Mouse (Mus musculus): Measurements from ENCODE around the gene Cyld. TPM values are rescaled to one million over a fixed set of nuclear protein-coding genes. Genes with fewer than 3 reads are reported as not detected.

The Cyld gene
- polyA plus RNA-seq, 1 experiment from 2014 or later, result 7.7 TPM

GRCm38 (mm10) chr8:88691961-88692360, 4.9 kb upstream of the Cyld start:
- WGBS (ENCODE audit: insufficient replicate concordance), result 21% methylated on average over 7 of the region's 7 CpGs
- no peaks in the 10 kb centered on the region for H3K36me3 ChIP-seq
- no peaks in the 10 kb centered on the region for H3K9me3 ChIP-seq (replicated peaks)
- H3K4me3 ChIP-seq, result no peak overlapping the region
- H3K4me1 ChIP-seq, result peaks cover 18% of the 10 kb centered on the region; the same call in 1 of the 2 replicates
- H3K27ac ChIP-seq, result no peak overlapping the region
- peaks cover 13% of the 10 kb centered on the region; the same call in 1 of the 2 replicates for H3K27me3 ChIP-seq (replicated peaks)
- no peak for ATAC-seq
- no peak overlapping the region for H3K4me2 ChIP-seq
- H3K9ac ChIP-seq, result no peak overlapping the region

GRCm38 (mm10) chr8:88692866-88693265, 4.0 kb upstream of the Cyld start:
- H3K4me2 ChIP-seq, result no peak overlapping the region
- H3K4me3 ChIP-seq, result no peak overlapping the region
- H3K27me3 ChIP-seq (replicated peaks), result peaks cover 13% of the 10 kb centered on the region; the same call in 1 of the 2 replicates
- no peak overlapping the region for H3K27ac ChIP-seq
- peaks cover 24% of the 10 kb centered on the region for H3K4me1 ChIP-seq
- 69% methylated on average over 6 of the region's 6 CpGs for WGBS (ENCODE audit: insufficient replicate concordance)
- no peak overlapping the region for H3K9ac ChIP-seq
- H3K9me3 ChIP-seq (replicated peaks), result no peaks in the 10 kb centered on the region
- ATAC-seq, result no peak
- H3K36me3 ChIP-seq, result no peaks in the 10 kb centered on the region

- ATAC-seq, result no peak
- no peak overlapping the region for H3K27ac ChIP-seq
- H3K4me1 ChIP-seq, result peaks cover 26% of the 10 kb centered on the region
- H3K9me3 ChIP-seq (replicated peaks), result no peaks in the 10 kb centered on the region
- WGBS (ENCODE audit: insufficient replicate concordance), result 70% methylated on average over 4 of the region's 4 CpGs
- peaks cover 13% of the 10 kb centered on the region; the same call in 1 of the 2 replicates for H3K27me3 ChIP-seq (replicated peaks)
- H3K4me3 ChIP-seq, result no peak overlapping the region
- H3K36me3 ChIP-seq, result no peaks in the 10 kb centered on the region
- no peak overlapping the region for H3K4me2 ChIP-seq
- no peak overlapping the region for H3K9ac ChIP-seq
These were observed 3.5 kb upstream of the Cyld start for GRCm38 (mm10) chr8:88693376-88693775.

GRCm38 (mm10) chr8:88694291-88694690, 2.5 kb upstream of the Cyld start:
- ATAC-seq, result no peak
- H3K4me1 ChIP-seq, result peaks cover 26% of the 10 kb centered on the region
- no peak overlapping the region for H3K27ac ChIP-seq
- no peaks in the 10 kb centered on the region for H3K9me3 ChIP-seq (replicated peaks)
- no peak overlapping the region for H3K4me3 ChIP-seq
- WGBS (ENCODE audit: insufficient replicate concordance), result 54% methylated on average over 7 of the region's 7 CpGs
- no peak overlapping the region for H3K4me2 ChIP-seq
- peaks cover 13% of the 10 kb centered on the region; the same call in 1 of the 2 replicates for H3K27me3 ChIP-seq (replicated peaks)
- no peaks in the 10 kb centered on the region for H3K36me3 ChIP-seq
- no peak overlapping the region for H3K9ac ChIP-seq

- WGBS (ENCODE audit: insufficient replicate concordance), result 27% methylated on average over 7 of the region's 7 CpGs
- Histone ChIP-seq H3K4me3 (peak overlapping the region; percentile 90), H3K36me3 (no peaks in the 10 kb centered on the region), H3K9ac (peak overlapping the region; percentile 51), H3K27ac (no peak overlapping the region), H3K27me3 (replicated peaks) (peaks cover 7% of the 10 kb centered on the region; the same call in 1 of the 2 replicates), H3K4me1 (peaks cover 26% of the 10 kb centered on the region), H3K4me2 (peak overlapping the region; percentile 90), H3K9me3 (replicated peaks) (no peaks in the 10 kb centered on the region)
- no peak for ATAC-seq
These were observed 600 bp upstream of the Cyld start for GRCm38 (mm10) chr8:88696228-88696627.

GRCm38 (mm10) chr8:88697642-88698031, 809 bp downstream of the Cyld start:
- Histone ChIP-seq H3K36me3 (no peaks in the 10 kb centered on the region), H3K4me3 (peak overlapping the region; percentile 90), H3K9ac (peak overlapping the region; percentile 84), H3K4me1 (peaks cover 26% of the 10 kb centered on the region), H3K4me2 (peak overlapping the region; percentile 90), H3K27ac (peak overlapping the region; percentile 67), H3K9me3 (replicated peaks) (no peaks in the 10 kb centered on the region), H3K27me3 (replicated peaks) (no peaks in the 10 kb centered on the region; the same call in 1 of the 2 replicates)
- ATAC-seq, result no peak
- WGBS (ENCODE audit: insufficient replicate concordance), result 15% methylated on average over 4 of the region's 4 CpGs

GRCm38 (mm10) chr8:88698048-88698447, 1.2 kb downstream of the Cyld start:
- Histone ChIP-seq H3K4me2 (peak overlapping the region; percentile 90), H3K9ac (peak overlapping the region; percentile 84; the same call in 1 of the 2 replicates), H3K27me3 (replicated peaks) (no peaks in the 10 kb centered on the region; the same call in 1 of the 2 replicates), H3K27ac (no peak overlapping the region), H3K9me3 (replicated peaks) (no peaks in the 10 kb centered on the region), H3K4me3 (peak overlapping the region; percentile 90), H3K36me3 (no peaks in the 10 kb centered on the region), H3K4me1 (peaks cover 26% of the 10 kb centered on the region)
- no peak for ATAC-seq
- 66% methylated on average over 2 of the region's 2 CpGs for WGBS (ENCODE audit: insufficient replicate concordance)

GRCm38 (mm10) chr8:88701611-88702010, 4.8 kb downstream of the Cyld start:
- Histone ChIP-seq H3K4me2 (no peak overlapping the region), H3K9ac (no peak overlapping the region), H3K27ac (no peak overlapping the region), H3K27me3 (replicated peaks) (no peaks in the 10 kb centered on the region), H3K4me1 (peaks cover 8% of the 10 kb centered on the region), H3K36me3 (no peaks in the 10 kb centered on the region), H3K9me3 (replicated peaks) (no peaks in the 10 kb centered on the region), H3K4me3 (no peak overlapping the region)
- ATAC-seq, result no peak
- WGBS (ENCODE audit: insufficient replicate concordance), result 41% methylated on average over 2 of the region's 2 CpGs

GRCm38 (mm10) chr8:88702816-88703215, 6.0 kb downstream of the Cyld start:
- Histone ChIP-seq H3K4me3 (no peak overlapping the region), H3K27ac (no peak overlapping the region), H3K9ac (no peak overlapping the region), H3K27me3 (replicated peaks) (no peaks in the 10 kb centered on the region), H3K4me1 (peaks cover 3% of the 10 kb centered on the region), H3K4me2 (no peak overlapping the region), H3K9me3 (replicated peaks) (no peaks in the 10 kb centered on the region), H3K36me3 (no peaks in the 10 kb centered on the region)
- ATAC-seq, result no peak
- WGBS (ENCODE audit: insufficient replicate concordance), result 63% methylated on average over 3 of the region's 3 CpGs

- no peak for ATAC-seq
- WGBS (ENCODE audit: insufficient replicate concordance), result 75% methylated on average over 2 of the region's 2 CpGs
- H3K9me3 ChIP-seq (replicated peaks), result no peaks in the 10 kb centered on the region
- no peak overlapping the region for H3K9ac ChIP-seq
- no peak overlapping the region for H3K4me3 ChIP-seq
- H3K27me3 ChIP-seq (replicated peaks), result no peaks in the 10 kb centered on the region
- H3K36me3 ChIP-seq, result peaks cover 20% of the 10 kb centered on the region; the same call in 1 of the 2 replicates
- H3K4me2 ChIP-seq, result no peak overlapping the region
- H3K27ac ChIP-seq, result no peak overlapping the region
- no peaks in the 10 kb centered on the region for H3K4me1 ChIP-seq
These were observed 26.6 kb downstream of the Cyld start for GRCm38 (mm10) chr8:88723256-88723963.

- no peaks in the 10 kb centered on the region for H3K4me1 ChIP-seq
These were observed 58.5 kb downstream of the Cyld start for GRCm38 (mm10) chr8:88755175-88755791.

GRCm38 (mm10) chr8:88761980-88762379, 65.2 kb downstream of the Cyld start:
- Histone ChIP-seq H3K4me1 (no peaks in the 10 kb centered on the region), H3K9ac (no peak overlapping the region), H3K4me2 (no peak overlapping the region), H3K4me3 (no peak overlapping the region), H3K27ac (no peak overlapping the region), H3K27me3 (replicated peaks) (no peaks in the 10 kb centered on the region), H3K36me3 (no peaks in the 10 kb centered on the region), H3K9me3 (replicated peaks) (no peaks in the 10 kb centered on the region)
- WGBS (ENCODE audit: insufficient replicate concordance), result 67% methylated on average over 12 of the region's 12 CpGs
- 0 out of 2 replicates have a peak, but pooled peaks have one; percentile 18 for ATAC-seq

More at GRCm38 (mm10) chr8:88755175-88755791, 58.5 kb downstream of the Cyld start:
- H3K9me3 ChIP-seq (replicated peaks), result no peaks in the 10 kb centered on the region
- no peaks in the 10 kb centered on the region for H3K27me3 ChIP-seq (replicated peaks)
- no peaks in the 10 kb centered on the region for H3K36me3 ChIP-seq
- H3K9ac ChIP-seq, result no peak overlapping the region
- no peak overlapping the region for H3K4me3 ChIP-seq
- no peak overlapping the region for H3K27ac ChIP-seq
- 3% methylated on average over 14 of the region's 14 CpGs for WGBS (ENCODE audit: insufficient replicate concordance)
- peak; percentile 51 for ATAC-seq
- H3K4me2 ChIP-seq, result no peak overlapping the region; the same call in 1 of the 2 replicates
